Mouse (Mus musculus) T-helper 1 cell (primary cell): ENCODE data around the gene Sohlh2.
"Not testable (repeated sequence)": the region's sequence is repeated elsewhere in the genome, so short reads cannot be mapped to it uniquely, and the experiment has no call there.

Experiments used
- in situ Hi-C: fragments of 300-600 bp; cut with MboI, MseI; formaldehyde crosslinking; loops from one replicate; pipeline ENCODE4 v1.15.1; 2025; ENCODE audit warnings: high pct_unique_total_duplicates

Sohlh2 gene

DNA sequence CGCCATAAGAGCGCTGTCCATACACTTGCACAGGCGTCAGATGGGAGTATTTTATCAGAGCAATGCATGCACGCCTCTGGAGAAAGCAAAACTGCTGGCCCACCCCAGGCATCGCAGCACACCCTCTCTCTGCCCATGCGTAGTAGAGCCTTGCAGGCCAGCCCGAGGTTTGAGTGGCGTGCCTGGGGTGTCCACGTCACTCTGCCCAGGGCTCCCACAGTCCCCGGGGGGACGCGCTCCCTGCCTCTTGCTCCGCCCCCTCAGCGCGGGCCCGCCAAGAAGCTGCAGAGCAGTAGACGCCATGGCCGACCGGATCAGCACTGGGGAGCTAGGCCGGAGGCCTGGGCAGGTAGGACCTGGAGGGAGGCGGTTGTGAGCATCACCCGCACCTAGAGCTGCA, at the start of gene Sohlh2:
TSS of gene Sohlh2 (plus strand) at position 263 of the 400 bp plus-strand sequence.
- in situ Hi-C loops, result no loop called here

DNA sequence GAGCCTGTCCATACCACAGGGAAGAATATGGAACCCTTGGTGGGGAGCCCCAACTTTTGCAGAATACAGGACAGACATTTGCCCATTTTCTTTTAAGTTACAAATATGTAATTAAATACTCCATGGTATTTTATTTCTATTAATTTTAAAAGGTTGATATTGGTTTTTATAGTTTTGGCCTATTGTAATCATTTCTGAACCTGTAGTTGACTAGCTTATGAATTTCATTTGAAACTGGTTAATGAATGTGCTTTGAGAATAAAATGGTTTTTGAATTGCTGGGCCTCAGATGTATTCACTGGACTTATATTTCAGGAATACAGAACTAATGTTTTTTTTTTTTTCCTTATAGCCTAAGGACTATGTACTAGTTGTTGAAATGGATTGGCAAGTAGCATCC, 44.8 kb upstream of the Sohlh2 start, which contains the start of gene Ccdc169:
TSS of gene Ccdc169 (plus strand) at position 301 of the 400 bp plus-strand sequence.
- in situ Hi-C loops, result no loop called here

DNA sequence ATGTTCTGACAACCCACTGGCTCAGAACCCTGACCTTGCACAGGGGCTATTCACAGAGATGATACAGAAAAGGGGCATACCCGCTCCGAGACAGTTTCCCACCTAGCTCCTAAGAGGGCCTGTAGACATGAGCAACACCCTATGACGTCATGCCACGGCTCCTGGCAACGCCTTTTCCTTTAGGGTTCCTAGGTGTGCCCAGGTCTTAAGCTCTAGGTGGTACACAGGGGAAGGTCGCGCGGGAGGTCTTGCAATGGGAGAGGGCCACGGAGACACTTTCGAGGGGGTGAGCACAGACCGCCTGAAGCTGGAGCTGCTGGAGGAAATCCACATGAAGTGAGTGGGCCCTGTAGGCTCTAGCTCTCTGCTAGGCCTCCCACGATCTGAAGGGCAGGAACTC, 42.0 kb upstream of the Sohlh2 start:
- in situ Hi-C loops, result no loop called here

DNA sequence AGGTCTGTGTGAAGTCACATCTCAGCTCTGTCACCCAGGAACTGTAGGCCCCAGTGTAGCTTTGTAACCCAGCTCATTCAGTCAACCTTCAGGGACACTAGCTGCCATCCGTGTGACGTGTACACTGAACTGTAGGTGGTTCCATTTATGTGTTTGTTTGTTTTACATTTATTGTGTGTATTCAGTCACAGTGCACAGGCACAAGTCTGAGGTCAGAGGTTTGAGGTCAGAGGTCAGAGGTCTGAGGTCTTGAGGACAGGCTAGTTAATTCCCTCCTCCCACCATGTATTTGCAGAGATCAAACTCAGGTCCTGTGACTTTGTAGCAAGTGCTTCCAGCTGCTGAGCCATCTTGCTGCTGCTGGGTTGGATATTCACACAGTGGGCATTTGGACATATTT, 40.4 kb upstream of the Sohlh2 start:
- in situ Hi-C loops, result no loop called here

DNA sequence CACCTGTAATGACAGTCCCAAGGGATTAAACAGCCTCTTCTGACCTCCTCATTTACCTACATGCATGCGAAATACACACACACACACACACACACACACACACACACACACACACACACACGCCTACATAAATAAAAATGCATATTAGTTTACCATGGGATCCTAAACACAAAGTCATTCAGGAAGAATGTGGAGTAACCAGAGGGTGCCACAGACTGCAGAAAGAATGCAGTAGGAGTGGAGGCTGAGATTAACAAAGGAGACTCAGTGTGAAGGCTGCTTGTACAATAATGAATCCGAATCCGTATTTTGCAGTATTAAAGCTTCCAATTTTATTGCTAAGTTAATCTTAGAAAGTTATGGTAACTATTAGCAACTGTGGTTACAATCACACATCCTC, 36.9 kb upstream of the Sohlh2 start:
- in situ Hi-C loops, result no loop called here

DNA sequence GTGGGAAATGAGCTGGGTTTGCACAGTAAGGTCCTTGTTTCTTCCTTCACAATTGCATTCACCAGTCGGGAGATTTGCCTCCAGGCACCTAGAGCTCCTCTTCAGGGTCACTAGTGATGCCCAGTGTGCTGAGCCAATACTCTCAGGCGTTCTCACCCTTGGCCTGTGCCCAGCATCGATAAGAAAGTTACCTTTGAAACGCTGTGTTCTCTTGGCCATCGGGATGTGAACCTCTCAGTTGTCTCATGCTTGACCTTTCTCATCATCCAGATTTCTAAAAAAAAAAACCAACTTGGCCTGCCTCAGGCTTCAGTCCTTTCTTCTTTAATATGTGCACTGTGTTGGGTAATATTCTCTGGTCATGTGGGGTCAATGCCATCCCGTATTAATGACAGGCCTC, 35.4 kb upstream of the Sohlh2 start:
- in situ Hi-C loops, result no loop called here

DNA sequence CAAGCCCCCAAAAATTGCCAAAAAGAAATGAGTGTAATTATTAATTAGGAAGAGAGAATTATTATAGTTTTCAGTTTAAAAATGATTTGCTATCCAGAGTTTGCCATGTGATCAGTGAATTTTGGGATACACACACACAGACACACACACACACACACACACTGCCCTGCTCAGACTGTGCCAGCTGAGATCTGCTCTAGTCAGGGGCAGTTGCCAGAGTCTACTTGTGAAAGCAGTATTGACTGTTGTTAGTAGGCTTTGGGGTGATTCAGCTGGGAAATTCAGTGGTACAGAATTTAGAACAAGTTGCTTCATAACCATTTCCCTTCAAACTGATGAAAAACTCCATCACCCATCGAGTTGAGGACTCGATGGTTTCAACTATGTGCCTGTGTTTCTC, 34.7 kb upstream of the Sohlh2 start:
- in situ Hi-C loops, result no loop called here

DNA sequence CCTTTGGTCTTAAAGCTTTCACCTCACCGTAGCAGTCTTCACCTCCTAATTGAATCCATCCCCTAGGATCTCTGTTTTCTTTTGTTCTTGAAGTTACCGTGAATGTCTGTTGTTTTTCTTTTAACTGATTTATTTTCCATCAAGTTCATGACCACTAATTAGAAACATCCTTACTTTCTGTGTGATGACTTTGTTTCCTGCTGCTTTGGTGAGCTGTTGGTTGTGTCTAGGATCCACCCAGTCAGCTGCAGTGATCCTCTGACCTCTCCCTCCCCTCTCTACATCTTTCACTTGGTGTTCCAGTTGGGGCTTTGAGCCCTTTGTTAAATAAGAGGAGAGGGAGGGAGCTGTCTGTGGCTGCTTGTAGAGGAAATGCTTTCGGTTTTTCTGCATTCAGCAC, 33.7 kb upstream of the Sohlh2 start:
- in situ Hi-C loops, result no loop called here

DNA sequence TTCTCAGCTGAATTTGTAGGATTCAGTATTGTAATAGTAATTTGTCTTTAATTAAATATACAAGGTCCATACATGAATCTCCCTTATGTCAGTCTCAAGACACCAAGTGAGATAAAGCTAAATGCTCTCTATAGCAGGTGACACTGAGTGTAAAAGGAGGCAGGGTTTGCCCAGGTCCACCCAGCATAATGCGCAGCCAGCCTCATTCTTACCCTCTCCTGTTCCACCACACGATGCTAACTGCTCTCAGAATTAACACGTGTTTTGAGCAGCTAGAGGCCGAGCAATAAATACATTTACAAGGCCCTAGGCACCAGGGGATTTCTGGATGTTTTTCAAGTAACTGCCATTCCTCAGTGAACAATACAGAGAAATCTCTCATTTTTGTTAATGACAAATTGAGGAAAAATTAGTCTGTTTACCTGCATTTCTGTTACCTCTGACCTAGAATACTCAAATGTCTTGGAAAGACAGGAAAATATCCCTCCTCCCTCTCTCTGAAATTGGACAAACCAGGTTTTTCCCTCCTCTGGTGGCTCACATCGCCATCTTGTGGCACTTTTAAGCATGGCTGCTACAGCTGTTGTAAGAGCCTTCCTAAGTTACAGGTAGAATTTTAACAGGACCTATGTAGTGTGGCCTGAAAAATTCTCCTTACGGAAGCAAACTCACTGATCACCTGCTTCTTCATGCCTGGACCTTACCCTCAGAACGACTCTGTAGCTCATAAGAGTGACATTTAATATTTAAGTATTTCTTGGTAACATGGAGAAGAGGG, 30.0 kb upstream of the Sohlh2 start:
- in situ Hi-C loops, result loop anchor here (10.0 kb wide), 1 partner anchor 1427 kb away; no protein-coding TSS in a partner anchor

DNA sequence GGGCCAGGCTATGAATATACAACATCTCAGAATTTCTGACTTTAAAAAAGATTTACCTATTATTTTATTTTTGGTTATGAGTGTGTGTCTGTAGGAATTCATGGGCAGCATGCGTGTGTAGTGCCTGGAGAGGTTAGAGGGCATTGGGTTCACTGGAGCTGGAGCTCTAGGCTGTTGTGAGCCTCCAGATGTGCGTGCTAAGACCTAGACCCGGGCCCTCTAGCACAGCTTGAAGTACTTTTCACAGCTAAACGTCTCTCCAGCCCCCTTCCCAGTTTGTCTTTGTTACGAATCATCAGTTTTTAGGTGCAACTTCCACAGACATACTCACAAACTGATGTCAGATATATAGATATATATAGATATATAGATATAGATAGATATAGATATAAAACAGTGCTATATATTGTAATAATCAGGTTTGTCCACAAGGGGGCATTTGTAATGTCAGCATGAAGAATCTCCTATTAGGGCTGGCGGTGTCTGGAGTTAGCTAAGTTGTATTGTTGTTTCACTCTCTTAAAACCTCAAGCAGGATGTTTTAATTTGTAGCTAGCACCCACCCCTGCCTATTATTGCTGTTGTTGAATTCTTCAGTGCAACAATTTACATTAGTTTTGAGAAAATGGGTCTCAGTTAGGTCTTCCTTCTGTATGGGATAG, 29.0 kb upstream of the Sohlh2 start:
- in situ Hi-C loops, result loop anchor here (10.0 kb wide), 1 partner anchor 1428 kb away; no protein-coding TSS in a partner anchor

DNA sequence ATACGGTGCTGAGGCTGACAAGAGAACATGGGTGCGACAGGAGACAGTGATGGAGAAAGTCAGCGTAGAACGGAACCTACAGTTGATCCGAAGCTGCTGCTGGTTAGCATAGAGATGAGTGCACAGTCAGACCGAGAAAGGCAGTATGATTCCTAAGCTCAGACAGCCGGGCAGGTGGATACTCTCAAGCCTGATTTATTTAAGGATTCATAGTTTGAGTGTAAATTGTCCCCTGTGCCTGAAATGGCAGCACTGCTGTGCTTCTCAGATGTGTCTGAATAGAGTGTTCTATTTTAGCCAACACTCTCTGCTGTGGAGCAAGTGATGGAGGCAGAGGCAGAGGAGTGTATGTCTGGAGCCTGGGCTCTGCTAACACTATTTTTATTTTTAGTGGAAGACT, 27.7 kb upstream of the Sohlh2 start:
- in situ Hi-C loops, result loop anchor here (10.0 kb wide), 1 partner anchor 1429 kb away; no protein-coding TSS in a partner anchor

DNA sequence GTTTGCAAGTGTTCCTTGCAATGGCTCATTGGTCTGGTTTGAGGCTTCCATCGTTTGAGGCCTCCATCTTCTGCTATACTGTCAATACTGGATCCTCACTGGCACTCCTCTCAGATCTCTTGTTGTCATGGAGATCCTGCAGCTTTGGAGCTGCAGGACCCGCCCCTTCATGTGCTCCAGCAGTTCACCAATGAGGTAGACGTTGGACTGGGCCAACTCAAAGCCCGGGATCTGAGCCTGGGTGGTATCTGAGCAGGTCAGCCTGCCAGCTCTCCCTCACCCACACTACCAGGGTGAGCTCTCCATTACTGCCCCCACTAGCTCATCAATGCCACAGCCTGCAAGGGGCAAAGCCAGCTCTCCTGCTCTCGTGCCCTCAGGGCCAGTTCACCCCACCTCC, 24.4 kb upstream of the Sohlh2 start:
- in situ Hi-C loops, result loop anchor here (5.0 to 10.0 kb wide), 2 partner anchors 195 to 1433 kb away; no protein-coding TSS in a partner anchor

DNA sequence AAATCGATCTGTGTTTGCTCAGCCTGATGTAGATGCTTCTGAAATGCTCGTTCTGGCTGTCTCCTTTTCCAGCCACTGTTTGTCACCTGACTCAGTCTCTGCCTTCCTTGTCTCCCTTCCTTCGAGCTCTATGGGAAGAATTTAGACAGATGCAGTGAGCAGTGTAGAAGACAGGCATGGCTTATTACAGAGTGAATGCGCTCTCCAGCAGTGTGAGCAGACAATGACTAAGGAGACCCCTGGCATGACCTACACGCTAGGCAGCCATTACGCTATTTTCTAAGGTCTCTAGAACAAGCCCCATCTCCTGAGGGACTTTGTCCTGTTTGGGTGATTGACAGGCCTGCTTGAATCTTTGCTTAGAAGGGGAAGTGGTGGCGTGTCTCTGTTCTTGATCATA, 20.7 kb upstream of the Sohlh2 start:
- in situ Hi-C loops, result no loop called here

DNA sequence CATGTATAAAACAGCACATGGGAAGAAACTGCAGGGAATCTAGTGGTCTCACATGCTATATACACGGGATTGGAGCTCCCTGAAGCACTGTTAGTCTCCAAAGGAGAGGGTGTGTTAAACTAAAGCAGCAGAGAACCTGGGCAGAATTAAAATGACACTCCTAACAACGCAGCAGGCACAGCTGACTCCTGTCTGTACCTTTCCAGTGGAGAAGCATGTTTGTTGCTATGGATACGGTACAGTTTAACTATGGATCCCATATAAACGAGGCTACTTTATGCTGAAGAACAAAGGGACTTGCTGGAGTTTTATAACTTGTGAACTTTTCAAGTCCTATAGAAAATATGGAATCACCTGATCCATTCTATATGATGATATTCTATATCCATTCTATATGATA, 18.3 kb upstream of the Sohlh2 start:
- in situ Hi-C loops, result no loop called here

DNA sequence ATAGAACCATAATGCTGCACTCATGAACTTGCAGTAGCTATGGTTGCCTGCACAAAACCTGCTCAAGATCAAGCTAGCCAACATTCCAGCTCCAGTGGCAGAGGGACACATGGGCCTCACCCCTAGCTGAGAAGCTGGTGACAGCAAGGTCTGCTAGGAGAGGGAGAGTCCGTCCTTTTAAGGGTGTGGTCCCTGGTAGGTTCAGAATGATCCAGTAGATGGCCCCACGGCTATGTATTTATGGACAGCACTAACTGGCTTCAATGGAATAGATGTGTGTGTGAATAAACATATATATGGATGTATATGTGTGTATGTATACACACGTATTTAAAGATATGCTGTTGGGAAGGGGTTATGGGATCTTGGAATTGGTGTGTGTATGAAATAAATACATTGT, 9.3 kb upstream of the Sohlh2 start:
- in situ Hi-C loops, result no loop called here

DNA sequence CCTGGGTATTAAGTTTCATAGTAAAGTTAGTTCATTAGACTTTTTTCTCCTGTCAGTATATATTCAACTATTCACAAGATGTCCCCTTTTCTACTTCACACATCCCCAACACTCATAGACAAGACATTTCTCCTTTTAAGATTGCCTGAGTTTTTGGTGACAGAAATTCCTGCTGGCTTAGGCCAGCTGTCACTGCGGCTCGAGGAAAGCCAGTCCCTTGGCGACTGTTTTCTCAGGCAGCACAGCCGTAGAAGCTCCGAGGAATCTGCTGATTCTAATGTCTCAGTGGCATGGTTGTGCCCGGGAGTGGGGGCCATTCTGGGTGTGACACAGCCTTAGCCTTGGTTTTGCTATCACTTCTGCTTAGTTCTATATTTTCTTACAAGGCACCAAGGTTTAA, 4.6 kb upstream of the Sohlh2 start:
- in situ Hi-C loops, result no loop called here

DNA sequence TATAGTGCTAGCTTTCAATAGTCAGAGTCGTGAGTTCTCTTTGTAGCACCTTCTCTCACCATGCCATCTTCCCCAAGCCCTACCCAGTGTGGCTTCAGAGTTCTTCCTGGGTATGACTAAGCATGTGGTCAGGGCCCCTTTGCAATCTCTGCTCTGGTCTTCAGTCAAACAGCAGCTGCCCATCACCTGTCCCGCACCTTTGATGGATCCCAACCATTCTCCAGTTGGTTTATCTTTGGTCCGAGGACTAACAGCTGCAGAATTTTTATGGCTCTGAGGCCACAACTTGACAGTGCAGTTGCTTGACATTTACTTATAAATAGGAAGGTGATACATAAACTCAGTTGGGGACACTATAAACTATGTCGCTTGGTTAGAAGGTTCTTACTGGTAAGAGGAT, 9.8 kb downstream of the Sohlh2 start:
- in situ Hi-C loops, result no loop called here

DNA sequence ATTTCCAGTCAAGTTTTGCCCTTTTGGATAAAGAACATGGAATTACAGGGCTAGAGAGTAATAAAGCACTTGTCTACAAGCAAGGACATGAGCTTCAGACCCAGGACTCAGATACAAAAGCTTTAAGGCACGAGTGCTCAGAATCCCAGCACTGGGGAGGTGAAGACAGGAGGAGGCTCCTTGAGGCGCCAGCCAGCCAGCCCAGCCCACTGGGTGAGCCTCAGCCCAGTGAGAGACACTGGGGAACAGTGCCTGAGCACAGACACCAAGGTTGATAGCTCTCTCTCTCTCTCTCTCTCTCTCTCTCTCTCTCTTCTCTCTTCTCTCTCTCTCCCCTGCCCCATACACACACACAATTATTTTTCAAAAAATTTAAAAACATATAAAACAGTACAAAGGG, 11.5 kb downstream of the Sohlh2 start:
- in situ Hi-C loops, result no loop called here

DNA sequence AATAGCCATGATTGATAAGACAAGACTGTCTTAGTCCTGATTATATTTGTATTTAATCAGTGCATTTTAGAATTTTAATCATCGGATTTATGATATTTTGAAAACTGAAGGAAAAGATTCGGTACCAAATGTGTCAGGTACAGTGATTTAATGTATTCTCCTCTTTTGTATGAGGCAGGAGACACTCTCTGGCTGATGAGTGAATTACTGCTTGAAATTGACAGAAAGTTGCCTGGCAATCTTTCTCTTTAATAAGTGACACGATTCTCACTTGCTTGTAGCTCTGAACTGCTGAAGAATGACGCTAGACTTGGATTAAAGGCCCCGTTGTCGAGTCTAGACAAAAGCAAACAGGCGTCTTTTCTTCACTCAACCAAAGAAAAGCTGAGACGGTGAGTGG, 13.0 kb downstream of the Sohlh2 start:
- in situ Hi-C loops, result no loop called here

DNA sequence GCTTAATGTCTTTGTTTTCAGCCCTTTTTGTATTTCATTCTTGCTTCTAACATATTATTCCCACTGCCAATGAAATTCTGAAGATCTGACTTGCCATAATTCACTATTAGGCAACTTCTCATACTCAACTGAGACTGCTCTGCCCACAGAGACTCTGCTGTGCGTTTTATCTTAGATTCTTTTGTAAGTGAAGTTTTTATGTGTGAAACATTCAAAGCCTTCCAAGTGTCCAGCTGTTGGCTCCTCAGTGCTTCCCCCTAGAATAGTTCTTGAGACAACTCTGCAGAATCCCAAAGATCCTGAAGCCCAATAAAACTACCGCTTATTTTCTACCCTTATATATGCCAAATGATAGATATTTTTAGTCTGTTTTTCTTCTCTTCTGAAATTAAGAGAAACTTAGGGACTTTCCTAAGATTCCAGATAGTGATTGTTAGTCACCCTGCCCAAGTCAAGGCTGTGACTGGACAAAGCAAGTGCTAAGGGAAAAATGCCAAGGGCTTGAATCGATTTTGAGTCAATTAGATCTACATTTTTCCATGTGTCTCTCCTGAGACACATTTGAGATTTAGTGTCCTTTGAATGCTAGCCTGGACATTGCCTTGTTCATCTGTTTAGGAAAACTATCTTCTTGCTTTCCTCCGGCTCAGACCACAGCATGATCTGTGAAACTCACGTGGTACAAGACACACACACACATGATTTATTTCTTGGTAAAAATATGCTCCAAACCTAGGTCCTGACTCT, 13.9 kb downstream of the Sohlh2 start:
- in situ Hi-C loops, result no loop called here

DNA sequence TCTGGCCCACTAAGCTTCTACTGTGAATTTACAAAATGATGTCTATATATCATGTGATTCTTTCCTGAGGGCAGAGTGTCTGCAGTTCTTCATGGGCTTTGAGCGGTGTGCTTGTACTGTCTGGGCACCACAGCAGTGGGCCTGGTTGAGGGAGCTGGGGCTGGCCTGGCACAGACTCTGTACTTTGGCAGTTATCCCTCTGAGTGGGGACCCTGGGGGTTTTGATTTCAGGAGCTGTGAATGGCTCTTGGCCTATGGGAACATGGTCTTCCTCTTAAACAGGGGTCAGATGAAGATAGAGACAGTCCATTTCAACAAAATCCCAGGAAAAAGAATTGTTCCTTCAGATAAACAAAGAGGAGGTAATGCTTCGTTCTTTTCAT, 14.5 kb downstream of the Sohlh2 start:
- in situ Hi-C loops, result no loop called here

DNA sequence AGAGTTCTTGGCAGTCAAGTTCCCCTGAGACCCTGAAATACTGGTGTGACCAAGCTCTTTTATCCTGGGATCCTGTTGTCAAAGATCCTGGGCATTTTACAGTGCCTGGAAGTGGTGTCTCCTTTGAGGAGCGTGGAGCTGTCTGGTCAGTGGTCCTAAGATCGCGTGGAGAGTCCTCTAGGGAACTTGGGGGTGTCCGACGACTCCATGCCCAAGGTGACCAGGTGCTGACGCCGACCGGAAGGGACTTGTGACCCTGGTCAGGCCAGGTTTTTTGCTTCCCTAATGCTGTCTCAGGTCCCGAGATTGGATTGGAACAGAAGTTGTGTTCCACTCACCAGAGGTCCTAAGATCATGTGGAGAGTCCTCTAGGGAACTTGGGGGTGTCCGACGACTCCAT, 21.8 kb downstream of the Sohlh2 start:
- in situ Hi-C loops, result not testable (repeated sequence)
